Mouse (Mus musculus) natural killer cell, adult 2 months (primary cell): ENCODE results near the gene Ccdc141.
"Not testable (repeated sequence)": the region's sequence is repeated elsewhere in the genome, so short reads cannot be mapped to it uniquely, and the experiment has no call there.

Experiments
- DNase-seq, 2 experiments: peaks; one replicate each; pipeline ENCODE4 v3.0.0; 2022; ENCODE audit warnings: low spot score in 2 of 2

Gene Ccdc141

GRCm38 (mm10) chr2:77065294-77065693 is 105.1 kb downstream of the Ccdc141 start:
- DNase-seq: no peak

- DNase-seq: no peak
Observed at GRCm38 (mm10) chr2:77061871-77062270, 108.6 kb downstream of the Ccdc141 start.

GRCm38 (mm10) chr2:77059596-77059995 is 110.8 kb downstream of the Ccdc141 start:
- DNase-seq: no peak

DNA sequence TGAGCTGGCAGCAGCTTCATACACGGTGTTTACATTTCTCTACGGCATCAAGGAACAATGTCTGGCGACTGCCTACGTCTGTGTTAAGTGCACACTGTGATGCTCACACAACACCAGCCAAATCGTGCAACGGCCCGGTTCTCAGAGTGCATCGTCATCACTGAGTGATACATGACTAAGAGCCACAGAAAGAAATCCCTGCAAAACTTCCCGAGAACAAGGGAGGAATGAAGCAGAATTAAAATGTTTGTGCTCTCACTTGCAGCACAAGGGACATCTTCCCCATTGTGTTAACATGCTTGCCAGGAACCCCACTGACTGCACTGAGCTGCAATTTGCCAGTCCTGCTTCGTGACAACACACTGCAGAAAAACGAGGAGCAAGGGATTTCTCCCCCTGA is 114.1 kb downstream of the Ccdc141 start:
- DNase-seq: no peak

DNA sequence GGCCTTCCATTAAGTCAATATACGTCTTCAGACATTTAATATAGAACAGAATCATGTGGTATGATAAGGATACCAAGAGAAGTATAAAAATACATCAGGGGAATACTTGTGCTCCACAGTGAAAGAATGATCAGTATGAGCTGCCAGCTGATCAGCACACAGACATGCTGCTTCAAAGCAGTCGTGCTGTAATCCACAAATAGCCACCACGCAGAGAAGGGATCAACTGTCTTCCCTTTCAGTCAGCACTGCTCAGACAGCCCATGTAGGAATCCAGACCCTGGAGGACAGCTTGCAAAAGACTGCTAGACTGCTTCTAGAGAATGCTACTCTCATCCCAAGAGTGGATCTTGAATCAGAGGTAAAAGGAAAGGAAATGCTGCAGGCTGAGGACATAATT is 127.5 kb downstream of the Ccdc141 start:
- DNase-seq: no peak

GRCm38 (mm10) chr2:77039683-77040082 is 130.8 kb downstream of the Ccdc141 start:
- DNase-seq: no peak

GRCm38 (mm10) chr2:77039281-77039680 is 131.2 kb downstream of the Ccdc141 start:
- no peak for DNase-seq

GRCm38 (mm10) chr2:77037211-77037610 is 133.2 kb downstream of the Ccdc141 start:
- no peak for DNase-seq

DNA sequence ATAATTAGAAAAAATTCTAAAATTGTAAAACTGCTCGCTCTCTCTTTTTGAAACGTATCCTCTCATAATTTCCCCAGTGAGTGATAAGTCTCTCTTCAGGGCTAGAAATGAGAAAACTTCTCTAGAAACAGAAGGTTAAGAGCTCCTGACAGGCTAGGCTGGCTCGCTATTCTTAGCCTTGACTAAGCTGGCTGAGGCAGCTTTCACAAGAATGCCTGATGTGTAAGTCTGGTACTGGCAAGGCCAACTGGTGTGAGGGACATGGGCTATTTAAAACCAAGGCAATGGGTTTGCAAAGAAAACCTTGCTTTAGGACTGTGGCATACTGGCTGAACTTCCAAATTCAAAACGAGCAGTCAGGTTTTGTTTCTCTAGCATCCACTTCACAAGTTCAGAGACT is 136.3 kb downstream of the Ccdc141 start:
- DNase-seq: no peak

- no peak for DNase-seq
Observed at GRCm38 (mm10) chr2:77033322-77034060, 136.9 kb downstream of the Ccdc141 start.

DNA sequence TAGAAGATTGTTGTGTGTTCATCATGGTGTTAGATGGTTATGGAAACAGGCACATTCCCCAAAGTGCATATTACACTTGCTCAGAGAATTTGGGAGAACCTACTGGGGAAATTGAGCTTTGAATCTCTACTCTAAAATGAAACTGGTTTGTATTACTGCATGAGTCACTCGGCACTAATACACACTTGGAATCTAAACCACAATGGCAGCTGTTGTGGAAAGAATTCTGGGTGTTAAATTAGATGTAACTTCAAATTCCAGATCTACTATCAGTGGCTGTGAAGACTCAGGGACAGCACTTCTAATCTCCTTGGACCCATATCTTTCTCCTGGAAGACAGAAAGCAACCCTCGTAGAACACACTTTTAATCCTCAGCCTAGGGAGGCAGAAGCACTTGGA is 149.8 kb downstream of the Ccdc141 start:
- DNase-seq: no peak

DNA sequence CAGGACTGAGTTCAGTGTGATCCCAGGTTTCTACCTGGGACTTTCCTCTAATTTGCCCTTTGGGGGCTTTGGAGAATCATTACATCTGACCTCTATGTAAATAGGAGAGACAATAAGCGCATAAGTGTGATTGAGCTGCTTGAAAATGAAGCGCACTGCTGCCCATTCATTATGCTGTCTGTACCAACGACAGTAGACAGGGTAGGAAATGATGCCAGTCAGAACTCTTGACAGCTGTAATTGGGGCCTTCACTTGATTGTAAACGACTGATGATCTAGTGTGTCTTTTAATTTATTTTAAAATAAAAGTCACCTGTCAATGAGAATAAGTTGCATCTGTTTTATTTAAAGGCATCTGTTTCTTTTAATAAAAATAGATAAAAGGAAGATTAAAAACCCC is 152.7 kb downstream of the Ccdc141 start:
- no peak for DNase-seq

DNA sequence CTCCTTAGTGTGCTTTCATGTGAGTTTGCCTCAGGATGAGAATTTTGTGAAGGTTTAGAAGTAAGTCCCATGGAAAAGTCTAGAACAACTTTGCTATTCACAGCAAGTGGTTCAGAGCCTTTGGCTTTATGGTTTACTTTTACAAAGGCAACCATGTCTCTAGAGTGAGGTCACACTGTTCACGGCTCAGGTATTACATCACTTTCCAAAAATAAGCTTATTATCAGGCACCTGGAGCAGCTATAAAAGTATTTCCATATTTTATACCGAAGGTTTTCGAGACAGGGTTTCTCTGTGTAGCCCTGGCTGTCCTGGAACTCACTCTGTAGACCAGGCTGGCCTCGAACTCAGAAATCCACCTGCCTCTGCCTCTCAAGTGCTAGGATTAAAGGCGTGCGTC is 157.0 kb downstream of the Ccdc141 start:
- DNase-seq: not testable (repeated sequence)

DNA sequence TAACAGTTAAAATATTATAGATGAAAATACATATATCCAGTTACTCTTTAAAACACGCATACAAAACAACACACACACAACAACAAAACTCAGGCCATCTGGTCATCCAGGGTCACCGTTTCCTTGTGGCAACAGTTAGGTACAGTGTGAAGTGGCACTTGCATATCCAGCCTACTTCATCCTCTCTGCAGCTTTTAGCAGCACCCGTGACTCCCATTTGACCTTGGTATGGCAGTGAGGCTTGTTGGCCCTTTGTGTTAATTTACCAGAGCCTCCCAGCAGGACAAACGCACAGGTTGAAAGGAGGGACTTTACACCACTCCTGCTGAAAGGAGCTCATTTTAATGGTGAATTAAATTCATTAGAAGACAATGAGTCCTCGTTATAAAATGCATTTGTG is 158.5 kb downstream of the Ccdc141 start:
- DNase-seq: no peak

DNA sequence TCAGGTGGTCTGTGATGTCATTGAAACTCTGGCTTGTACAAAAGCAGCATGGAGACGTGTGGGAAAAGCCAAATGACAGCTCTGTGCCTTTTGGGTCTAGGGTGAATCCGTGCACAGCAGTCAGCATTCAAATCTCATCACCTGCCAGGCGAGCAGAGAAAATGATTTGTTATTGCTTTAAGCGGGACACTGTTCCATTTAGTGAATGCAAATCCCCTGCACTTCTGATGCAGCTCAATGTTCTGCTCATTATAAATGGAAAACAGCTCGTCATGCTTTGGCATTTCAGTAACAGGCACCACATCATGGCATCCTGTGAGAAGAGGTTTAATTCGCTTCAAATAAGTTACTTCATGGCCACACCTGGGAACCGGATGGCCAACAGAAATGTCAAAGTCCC is 163.4 kb downstream of the Ccdc141 start:
- no peak for DNase-seq

GRCm38 (mm10) chr2:77003148-77003547 is 167.3 kb downstream of the Ccdc141 start:
- no peak for DNase-seq

DNA sequence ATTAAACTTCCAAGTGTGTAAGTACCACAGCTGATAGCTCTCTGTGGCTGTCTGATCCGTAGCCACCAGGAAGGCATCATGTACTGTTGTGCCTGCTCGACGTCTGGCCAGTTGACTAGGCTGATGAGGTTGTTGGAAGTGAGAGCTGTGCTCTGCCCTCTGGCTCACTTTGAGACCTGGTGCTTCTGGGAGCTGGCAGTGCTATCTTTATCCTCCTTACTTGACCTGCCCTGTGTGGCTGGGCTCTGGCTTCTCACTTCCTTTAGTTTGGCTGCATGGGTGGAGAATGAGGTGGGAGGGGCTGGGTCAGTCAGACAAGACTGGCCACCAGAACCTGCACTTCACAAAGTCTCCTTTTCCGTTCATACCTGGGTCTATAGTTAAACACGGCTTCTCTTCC is 172.1 kb downstream of the Ccdc141 start:
- DNase-seq: no peak

DNA sequence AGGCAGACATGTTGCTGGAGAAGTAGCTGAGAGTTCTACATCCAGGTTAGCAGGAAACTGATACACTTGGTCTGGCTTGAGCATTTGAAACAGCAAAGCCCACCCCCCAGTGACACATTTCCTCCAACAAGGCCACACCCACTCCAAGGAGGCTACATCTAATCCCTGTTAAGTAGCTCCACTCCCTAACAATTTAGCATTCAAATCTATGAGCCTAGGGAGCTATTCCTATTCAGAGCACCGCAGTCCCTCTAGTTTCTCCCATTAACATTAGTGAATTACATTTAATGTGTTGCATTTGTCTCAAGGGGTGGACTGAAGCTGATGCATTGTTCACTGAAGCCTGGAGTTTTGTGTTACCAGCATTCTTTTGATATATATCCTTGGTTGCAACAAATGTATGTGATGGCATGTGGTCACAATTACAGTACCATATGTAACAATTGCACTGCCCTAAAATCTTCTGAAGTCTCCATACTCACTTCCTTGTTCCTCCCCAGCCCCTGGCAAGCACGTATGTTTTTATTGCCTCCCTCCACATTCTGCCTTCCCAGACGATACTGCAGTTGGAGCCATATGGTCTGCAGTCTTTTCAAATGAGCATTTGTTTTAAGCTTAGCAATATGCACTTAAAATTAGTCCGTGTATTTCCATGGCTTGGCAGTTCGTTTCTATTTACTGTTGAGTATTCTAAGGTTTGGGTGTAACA is 177.8 kb downstream of the Ccdc141 start:
- no peak for DNase-seq

GRCm38 (mm10) chr2:76987317-76987716 is 183.1 kb downstream of the Ccdc141 start:
- no peak for DNase-seq

DNA sequence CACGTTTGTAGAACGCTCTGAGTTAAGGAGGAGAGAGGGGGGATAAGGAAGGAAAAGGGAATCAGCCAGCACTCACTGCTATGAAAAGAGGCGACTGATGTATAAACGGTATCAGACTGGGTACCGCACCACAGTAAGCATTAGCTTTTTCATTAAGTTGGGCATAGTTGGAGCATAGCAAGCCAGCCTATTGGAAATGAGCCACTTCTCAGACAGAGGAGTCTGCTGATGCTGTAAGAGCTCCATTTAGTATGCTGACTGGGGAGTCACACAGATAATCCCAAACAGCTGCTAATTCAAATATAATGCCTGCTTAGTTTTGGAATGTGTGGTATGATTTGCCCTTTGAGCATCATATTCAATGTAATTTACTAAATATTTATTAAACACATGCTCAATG is 186.1 kb downstream of the Ccdc141 start:
- DNase-seq: no peak

GRCm38 (mm10) chr2:76983601-76984000 is 186.8 kb downstream of the Ccdc141 start:
- no peak for DNase-seq

- DNase-seq: no peak
Observed at GRCm38 (mm10) chr2:76982391-76983145, 187.9 kb downstream of the Ccdc141 start, which contains the start of gene Ttn. Gene Ttn, minus strand, starts transcription at chr2:76982547.

DNA sequence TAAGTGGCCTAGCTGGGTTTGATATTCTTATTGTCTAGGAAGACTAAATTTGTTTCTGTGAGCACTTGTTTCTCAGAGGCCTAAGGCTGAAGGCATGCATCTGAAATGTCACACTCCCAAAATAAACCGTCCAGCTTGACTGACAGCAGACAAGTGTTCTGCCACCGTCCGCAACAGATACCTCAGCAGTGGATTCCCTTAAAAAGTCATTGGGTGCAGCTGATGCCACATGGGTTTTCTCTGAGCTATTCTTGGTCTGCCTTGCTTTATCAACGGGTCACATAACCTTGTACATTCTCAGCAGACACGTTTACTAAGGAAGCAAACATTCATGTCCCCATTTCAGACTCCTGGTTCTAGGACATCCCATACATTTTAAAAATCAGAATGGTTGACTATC is 188.7 kb downstream of the Ccdc141 start:
- DNase-seq: no peak
